Mouse (Mus musculus) heart, postnatal 14 days (tissue): ENCODE data around the gene Gm17359. TPM values are rescaled to one million over a fixed set of nuclear protein-coding genes. Genes with fewer than 3 reads are reported as not detected.

Experiments used
- DNase-seq, 2 experiments: peaks; one replicate each; pipeline ENCODE4 v3.0.0; 2021 to 2022
- intact Hi-C: fragments of 180-260 bp; cut with DNase I; formaldehyde crosslinking; loops from one replicate; pipeline ENCODE4 v1.15.1; 2025
- total RNA-seq, 2 experiments: library from RNA; stranded (reverse); gene quantifications; 2 replicates each; pipeline ENCODE4 v1.2.3; 2021

The Gm17359 gene
- total RNA-seq, 2 experiments from 2014 or later, result not detected

DNA sequence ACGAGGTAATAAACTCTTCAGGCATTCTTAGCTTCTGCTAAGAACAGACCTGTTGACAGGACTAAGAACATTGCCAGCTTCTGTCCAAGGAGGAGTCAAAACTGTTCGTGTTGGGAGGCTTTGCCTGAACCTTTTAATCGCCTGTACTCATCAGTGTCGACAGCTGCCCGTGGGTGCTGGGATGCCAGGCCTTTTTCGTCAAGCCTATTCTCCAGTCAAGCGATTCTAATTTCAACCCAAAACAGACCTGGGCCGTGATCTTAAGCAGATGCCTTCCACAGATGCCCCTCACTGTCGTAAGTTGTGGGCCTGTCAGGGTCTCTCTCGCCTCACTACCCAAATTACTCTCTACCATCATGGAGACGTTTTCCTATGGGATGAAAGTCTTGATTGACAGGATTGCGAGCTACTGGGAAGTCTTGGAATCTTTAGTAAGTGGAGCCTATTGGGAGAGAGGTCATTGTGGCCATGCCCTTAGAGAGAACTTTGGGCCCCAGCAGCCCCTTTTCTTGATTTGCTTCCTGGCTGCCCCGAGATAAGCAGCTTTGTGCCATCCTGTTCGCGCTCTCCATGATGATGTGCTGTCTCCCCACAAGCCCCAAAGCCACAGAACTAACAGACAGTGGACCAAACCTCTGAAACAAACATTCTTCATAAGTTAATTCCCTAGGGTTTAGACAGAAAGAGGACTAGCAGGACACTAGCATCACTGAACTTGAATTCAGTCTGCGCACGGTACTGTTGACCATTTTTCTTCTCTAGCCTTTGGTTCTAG is 6.7 kb downstream of the Gm17359 start:
- intact Hi-C loops, result no loop called here
- no peak for DNase-seq

DNA sequence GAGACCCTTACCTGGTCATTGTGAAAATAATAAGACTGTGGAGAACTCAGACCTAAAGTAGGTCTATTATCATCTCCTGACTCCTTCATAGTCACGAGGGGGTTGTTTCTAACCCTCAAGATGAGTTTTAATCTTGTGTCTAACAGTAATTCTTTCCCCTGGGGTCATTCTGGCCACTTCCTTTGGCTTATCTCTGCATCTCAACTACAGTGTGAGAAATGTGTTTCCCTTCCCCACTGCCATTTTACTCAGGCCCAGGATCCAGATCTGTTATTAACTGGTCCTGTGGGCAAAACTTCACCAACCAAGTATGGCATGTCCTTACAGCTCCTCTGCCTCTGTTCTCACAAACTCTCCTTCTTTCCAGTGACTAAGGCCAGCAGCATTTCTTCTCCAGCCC is 12.8 kb downstream of the Gm17359 start:
- no peak for DNase-seq
- intact Hi-C loops, result no loop called here

DNA sequence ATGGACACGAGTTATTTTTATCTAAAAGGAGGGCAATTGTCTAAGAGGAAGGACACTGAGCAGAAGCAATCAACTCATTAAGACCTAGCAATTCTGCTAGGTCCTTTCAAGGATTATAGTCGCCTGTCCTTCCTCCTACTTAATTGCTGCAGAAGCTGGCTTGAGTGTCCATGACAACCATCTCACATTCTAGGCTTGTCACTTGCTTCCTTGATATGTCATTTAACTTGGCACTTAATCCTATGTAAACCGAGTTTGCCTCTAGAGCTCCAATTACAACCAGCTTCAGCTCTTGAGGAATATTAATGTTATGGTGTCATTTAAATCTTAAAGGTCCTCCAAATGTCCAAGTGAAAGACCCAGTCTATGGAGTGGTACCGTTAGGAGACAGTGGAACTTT is 22.3 kb downstream of the Gm17359 start:
- intact Hi-C loops, result no loop called here
- DNase-seq, result no peak

DNA sequence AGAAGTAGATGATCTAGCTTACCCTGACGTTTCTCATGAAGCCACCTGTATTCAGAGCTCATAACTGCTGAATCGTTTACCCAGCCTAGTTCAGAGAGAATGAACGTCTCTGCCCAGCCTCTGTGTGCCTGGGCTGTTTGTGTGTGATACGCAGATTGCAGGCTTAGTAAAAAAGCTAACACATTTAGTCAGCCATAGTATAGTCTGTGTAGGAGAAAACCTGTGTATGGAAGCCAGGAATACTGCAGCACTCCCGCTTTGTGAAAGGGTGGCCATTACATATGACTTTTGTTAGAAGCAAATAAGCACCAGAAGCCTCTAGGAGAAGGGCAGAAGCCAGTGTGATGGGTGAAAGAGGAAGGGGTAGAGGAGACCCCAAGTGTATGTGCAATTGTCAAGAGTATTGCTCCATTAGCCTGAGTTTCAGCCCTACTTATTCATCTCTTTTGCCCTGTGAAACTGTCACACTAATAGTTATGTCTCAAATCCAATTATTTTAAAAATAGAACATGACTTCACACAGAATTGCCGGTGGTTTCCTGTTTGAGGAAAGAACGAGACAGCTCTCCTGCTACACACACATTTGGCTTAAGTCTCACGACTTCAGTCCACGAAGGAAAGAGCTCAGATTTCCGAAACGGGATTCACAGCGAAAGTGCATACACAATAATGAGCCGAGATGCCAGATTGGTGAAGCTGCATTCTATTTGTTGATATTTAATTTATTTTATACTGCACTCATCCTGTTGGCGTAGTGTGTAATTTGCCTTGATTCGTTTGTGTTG is 24.0 kb downstream of the Gm17359 start:
- peak in 1 of 2 experiments; percentile 6 for DNase-seq
- intact Hi-C loops, result loop anchor here (10.0 kb wide), 1 partner anchor 136 kb away; no protein-coding TSS in a partner anchor

DNA sequence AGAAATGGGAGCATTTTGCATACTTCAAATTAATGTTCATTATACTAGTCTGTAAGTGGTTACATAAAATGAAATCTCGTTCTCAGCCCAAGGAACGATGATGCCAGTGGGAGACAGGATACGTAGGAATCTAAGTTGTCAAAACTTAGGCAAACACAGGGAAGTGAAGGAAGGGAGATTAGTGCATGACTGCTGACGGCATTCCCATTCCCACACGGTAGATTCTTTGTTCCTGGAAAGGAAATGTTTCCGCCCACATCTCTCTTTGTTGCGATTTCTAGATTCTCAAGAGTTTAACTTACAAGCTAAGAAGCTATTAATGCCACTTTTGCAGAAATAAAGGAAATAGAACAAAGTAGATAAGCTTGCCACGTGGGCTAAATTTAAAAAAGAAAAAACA is 29.6 kb downstream of the Gm17359 start:
- DNase-seq, result no peak
- intact Hi-C loops, result loop anchor here (10.0 kb wide), 1 partner anchor 141 kb away; no protein-coding TSS in a partner anchor

DNA sequence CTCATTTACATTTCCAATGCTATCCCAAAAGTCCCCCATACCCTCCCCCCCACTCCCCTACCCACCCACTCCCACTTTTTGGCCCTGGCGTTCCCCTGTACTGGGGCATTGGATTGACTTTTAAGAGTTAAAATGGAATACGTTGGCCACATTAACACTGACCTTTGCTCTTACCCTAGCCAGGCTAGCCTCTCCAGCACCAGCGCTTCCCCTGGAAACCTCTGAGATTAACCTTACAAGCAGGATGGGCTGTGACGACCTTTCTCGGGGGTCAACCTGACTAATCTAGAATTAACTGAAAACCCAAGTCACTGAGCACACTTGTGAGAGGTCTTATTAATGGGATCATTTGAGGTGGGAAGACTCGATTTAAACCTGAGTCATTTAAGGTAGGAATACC is 31.8 kb downstream of the Gm17359 start:
- no peak for DNase-seq
- intact Hi-C loops, result loop anchor here (10.0 kb wide), 1 partner anchor 144 kb away; no protein-coding TSS in a partner anchor

DNA sequence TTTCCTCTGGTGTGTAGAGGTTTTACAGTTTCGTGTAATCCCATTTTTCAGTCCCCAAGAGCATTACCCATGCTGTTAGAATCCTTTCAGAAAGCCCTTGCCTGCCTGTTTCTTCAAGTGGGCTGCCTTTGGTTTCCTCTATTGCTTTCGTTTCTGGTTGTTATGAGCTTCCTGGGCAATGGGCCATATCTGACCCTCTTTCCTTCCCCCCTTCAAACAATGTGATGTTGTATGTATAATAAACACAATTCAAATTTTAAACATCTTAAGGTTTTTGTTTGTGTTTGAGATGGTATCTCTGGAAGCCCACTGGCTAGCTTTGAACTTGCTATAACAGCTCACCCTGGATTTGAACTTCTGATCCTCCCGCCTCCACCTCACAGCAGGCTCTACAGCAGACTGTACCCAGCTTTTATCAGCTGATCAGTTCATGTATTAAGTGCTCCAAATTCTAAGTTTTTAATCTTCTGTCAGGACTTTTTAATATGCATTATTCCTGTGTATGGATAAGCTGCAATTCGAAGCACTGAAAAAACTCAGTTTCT is 34.0 kb downstream of the Gm17359 start:
- intact Hi-C loops, result loop anchor here (5.0 kb wide), 1 partner anchor 72 kb away; no protein-coding TSS in a partner anchor
- no peak for DNase-seq

DNA sequence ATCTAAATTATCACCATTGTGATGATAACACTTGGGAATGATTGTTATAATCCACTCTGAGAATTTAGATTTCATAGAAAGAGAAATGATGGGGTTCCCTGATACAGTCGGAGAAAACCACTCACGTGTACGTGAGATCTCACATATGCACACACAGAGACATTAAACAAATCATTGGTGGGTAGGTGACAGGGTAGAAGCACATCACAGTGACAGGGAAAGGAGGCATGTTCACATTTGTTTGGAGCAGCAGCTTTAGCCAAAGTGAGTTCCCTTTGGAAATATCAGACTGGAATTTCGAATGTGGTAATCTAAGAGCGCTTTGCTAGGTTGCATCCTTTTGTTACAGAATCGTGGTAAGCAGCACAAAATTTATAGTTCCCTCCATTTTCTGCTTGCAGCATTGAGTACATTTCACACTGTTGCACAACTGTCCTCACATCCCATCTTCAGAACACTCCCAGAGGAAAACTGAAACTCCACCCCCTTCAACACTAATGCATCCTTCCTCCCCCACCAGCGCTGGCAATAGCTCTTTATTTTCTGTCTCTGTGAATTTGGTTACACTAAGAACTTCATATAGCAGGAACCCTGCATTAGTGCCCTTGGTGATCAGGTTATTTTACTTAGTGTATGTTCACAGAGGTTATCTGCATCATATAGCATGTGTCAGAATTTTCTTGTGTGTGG is 35.2 kb downstream of the Gm17359 start:
- intact Hi-C loops, result loop anchor here (5.0 kb wide), 1 partner anchor 71 kb away; no protein-coding TSS in a partner anchor
- DNase-seq, result no peak

DNA sequence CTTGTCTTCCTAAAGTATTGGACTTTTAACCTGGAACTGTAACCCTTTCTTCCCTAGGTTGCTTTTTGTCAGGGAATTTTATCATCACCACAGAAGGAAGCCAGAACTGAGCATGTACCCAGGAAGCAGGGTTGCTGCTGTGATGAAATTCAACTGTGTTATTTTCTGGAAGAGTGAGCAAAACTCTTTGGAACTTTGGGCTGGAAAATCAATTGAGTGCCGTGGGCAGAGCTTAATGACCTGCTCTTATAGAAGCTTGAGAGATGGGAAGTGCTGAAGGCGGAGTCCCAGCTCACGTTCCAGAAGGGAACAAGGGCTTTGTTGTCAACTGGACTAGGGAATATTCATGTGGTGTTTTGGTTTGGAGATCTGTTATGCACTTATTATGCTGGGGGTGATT is 37.5 kb downstream of the Gm17359 start:
- intact Hi-C loops, result loop anchor here (5.0 kb wide), 1 partner anchor 68 kb away; no protein-coding TSS in a partner anchor
- DNase-seq, result no peak

DNA sequence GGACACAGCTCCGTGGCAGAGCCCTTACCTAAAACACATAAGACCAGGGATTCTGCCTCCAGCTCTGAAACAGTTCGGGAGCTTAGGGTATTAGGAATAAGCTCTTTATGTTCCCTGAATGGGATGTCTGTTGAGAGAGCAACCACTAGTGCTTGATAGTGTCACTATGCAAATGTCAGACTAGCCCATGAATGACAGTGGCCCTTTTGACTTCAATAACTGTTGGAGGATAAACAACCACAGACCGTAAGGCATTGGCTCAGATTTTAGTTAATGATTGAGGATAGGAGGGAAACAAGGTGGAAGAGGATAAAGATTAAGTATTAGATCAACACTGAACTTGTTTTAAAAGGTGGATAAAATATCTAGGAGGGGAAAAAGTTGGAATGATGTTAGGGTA is 41.6 kb downstream of the Gm17359 start:
- intact Hi-C loops, result no loop called here
- no peak for DNase-seq

DNA sequence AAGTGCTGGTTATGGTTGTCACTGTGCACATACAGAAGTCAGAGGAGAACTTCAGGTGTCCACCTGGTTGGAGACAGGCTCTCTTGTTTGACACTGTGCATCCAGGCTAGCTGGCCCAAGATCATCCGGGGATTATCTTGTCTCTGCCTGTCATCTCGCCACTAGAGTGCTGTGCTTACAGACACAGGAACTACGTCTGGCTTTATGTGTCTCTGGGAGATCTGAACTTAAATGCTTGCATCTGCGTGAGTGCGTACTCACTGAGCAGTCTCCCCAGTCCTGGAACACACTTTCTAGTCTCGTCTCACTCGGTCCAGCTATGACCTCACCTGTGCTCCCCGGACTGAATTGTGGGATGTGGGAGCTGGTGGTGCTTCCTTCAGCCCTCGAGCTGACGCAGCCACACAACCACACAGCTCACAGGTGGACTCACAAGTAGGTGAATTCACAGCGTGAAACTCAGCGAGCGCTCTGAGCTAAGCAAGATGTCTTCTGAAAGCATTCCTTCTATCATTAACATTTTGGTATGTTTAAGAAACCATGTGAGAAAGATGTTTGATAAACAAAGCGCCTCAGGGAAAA is 42.9 kb downstream of the Gm17359 start:
- intact Hi-C loops, result no loop called here

DNA sequence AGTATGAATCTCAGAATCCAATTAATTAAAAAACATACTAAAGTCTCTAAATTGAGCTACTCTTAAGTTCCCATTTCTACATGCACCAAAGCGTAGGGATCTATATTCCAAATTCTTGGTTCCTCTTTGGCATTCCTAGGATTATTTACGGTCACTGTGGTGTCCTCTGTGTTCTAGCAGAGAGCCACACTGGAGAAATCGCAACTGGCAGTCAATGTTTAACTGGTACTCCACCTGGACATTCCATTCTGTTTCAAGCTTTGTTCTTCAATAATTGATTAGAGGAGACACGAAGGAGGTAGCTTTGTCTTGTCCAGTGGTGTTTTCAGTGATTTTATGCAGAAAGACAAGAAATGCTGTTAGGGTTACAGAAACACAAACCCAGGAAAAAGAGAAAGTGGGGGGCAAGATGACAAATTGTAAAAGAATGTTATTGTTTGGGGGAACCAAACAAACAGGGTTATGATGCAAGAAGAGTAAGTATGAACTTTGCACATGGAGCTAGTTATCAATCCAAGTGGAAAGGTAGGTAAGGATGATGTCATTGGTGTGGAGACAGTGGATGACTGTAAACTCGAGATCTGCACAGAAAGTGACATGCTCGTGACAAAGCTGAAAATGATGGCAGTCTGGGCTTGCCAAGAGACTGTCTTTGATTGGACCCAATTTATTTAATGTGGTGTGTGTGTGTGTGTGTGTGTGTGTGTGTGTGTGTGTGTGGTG is 43.6 kb downstream of the Gm17359 start:
- intact Hi-C loops, result no loop called here
- no peak for DNase-seq

More for the DNA sequence above, 42.9 kb downstream of the Gm17359 start:
- no peak for DNase-seq

DNA sequence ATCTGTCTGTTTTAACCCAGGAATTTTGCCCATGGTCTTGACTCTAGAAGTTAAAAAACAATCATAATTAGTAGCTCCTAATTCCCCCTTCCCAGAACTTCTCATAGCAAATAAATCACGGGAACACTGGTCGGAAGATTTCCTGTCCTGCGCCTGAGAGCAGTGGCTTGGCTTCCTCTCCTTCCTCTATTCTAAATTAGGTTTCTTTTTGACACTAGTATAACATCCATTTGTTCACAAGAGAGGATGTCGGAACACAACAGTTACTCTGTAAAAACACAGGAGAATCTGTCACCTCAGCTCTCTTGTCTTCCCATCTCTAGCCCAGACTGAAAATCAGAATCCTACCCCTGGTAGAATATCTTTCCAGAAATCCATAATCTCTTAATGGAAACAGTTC is 44.9 kb downstream of the Gm17359 start:
- intact Hi-C loops, result no loop called here
- no peak for DNase-seq

DNA sequence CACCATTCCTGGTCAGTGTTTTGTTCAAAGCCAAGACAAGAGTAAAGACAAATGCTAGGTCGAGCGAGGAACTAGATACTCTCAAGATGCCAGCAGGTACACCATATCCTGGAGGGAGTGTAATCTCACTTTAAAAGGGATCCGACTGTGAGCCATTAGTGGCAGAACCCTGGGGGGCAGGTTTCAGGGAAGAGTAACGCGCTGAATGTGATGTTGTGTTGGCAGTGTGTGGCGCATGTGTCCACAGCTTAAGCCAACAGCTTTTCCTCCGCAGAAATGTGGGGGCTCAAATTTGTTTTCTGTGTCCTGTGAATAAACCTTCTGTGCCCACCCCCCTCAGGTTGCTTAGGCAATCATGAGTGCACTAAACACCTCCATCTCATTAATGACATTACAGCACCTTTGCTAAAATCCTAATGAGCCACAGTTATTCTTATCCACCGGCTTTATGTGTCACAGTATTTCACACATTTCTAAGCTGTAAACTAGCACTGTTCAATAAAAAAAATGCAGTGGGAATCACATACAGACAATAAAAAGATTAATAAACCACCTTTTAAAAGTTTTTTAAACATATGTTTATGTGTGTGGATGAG is 49.1 kb downstream of the Gm17359 start:
- intact Hi-C loops, result no loop called here
- DNase-seq, result no peak

DNA sequence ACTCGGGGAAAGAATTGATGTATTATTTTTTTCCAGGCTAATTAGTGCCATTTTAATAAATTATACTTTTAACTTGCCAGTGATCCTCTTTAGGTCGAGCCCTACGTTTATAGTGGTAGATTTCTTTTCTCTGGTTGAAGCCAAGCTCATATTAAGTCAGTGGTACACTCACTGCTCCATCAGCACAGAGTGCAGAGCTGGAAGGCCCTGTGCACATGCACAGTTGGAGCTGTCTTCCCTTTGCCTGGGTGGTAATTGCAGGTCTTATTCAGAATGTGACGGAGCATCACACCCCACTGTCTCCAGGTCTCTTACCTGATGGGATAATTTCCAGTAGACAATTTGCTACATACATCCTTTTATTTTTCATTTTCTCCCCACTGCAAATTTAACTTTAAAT is 52.6 kb downstream of the Gm17359 start:
- intact Hi-C loops, result no loop called here
- no peak for DNase-seq

DNA sequence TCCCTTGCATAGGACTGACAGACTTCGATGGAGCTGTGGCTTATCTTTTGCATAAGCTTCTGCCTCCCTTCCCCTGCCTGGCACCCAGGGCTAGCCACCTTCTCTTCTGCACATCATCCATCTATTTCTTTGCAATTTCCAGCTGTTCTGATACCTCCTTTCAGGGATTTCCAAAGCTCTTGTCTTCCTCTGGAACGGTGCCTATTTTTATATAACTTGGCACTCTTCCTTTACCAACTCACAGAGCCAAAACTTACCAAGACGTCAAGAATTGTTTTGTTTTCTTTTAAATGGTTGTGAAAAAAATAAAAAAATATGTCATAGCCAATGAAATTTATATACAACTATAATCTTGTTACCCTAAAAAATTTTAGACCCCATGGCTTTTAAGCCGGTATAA is 64.1 kb downstream of the Gm17359 start:
- DNase-seq, result no peak
- intact Hi-C loops, result no loop called here

DNA sequence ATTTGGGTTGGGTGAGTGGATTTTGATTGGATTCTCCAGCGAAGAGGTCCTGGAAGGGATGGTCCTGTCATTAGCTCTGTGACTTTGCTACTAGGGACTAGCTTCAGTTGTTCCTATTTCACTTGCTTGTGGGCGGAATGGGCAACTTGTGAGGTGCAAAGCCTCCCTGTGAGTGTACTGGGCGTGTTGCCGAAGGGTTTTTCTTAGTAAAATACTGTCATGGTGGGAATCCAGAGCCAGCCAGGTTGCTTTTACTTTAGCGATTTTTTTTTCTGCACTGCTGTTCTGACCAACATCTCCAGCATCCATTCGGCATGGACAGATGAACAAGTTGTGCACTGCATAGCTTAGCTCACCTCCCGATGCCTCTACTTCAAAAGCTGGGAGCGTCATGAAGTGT is 65.6 kb downstream of the Gm17359 start:
- intact Hi-C loops, result no loop called here
- DNase-seq, result no peak

DNA sequence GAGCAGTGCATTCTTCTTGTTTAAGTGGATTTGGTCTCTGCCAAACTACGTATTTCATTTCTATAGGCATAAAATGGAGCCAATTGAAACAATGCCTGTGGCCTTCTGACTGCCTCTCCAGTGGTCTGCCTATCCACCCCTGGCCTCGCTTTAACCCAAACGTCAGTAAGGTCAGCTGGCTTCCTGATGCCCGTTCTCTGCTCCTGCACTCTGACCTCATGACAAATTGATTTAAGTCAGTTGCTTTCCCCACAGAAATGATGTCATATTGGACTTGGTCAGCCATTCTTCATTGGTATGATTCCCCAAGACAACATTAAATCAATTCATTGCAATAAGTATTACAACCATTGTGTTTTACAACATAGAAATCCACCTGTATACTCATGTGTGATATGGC is 72.1 kb downstream of the Gm17359 start:
- DNase-seq, result no peak

DNA sequence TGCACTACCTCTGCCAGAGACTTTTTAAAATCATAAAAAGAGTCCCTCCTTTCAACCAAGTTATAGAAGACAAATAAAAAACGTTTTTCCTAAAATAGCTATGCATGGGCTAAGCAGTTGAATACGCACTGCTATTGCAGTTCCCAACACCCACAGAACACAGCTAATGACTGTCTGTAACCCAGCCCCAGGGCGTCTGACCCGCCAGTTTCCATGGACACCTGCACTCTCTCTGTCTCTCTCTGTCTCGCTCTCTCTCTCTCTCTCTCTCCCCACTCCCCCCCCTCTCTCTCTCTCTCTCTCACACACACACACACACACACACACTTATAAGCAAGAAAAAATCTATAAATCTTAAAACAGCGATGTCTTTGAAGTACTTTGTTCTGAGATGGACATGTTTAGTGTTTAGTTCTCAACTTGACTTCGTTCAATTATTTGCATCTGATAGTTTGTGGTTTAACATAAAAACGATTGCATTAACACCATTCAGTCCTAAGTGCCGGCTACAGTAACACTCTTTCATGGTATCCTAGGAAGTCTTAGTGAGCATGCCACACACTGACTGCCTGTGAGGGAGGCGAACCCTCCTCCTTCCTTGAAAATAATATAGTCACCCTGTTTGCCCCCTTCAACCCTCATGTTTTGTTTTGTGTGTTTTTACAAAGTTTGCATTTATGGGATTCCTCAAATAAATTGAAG is 73.6 kb downstream of the Gm17359 start:
- intact Hi-C loops, result no loop called here
- DNase-seq, result no peak

More for the DNA sequence above, 72.1 kb downstream of the Gm17359 start:
- intact Hi-C loops, result no loop called here
